Mouse (Mus musculus) heart, postnatal 0 days (tissue): ENCODE results near the gene Blcap.

Source experiments
- CTCF ChIP-seq: IDR thresholded peaks from 2 replicates; pipeline ENCODE4 v1.5.1; 2016; ENCODE audit warnings: antibody characterized with exemption, control low read depth, low read depth
- EP300 ChIP-seq: IDR thresholded peaks from 2 replicates; pipeline ENCODE4 v1.6.1; 2016; ENCODE audit warnings: antibody characterized with exemption, low read depth

GRCm38 (mm10) chr2:157556074-157556698, 14.9 kb downstream of the Blcap start:
- no peak for TF ChIP-seq CTCF
- TF ChIP-seq EP300 = no peak
